Mouse (Mus musculus) heart, embryonic 14.5 days (tissue): ENCODE data around the gene Olfr145. TPM values are rescaled to one million over a fixed set of nuclear protein-coding genes. Genes with fewer than 3 reads are reported as not detected.

Source experiments
- ATAC-seq: fragments of 200-750 bp; cut with Nextera tagmentation; 2 replicates; pipeline ENCODE4 v1.8.0; 2017; ENCODE audit warnings: low read depth, moderate TSS enrichment; ENCODE audit not compliant: insufficient number of reproducible peaks, insufficient read depth, low FRiP score
- H3K27ac ChIP-seq, 2 experiments: fragments of 200-500 bp in 1 of 2; fragments of 300-500 bp in 1 of 2; sonication (generic) in 1 of 2; replicated peaks in 1 of 2; 2 replicates each; pipeline ENCODE4 v1.5.1; 2012 to 2014; ENCODE audit warnings: low read depth in 2 of 2, low read length in 2 of 2, control low read depth in 1 of 2, mild to moderate bottlenecking in 1 of 2, mixed read lengths in 1 of 2; ENCODE audit not compliant: control insufficient read depth in 1 of 2, insufficient read depth in 1 of 2
- H3K27me3 ChIP-seq: fragments of 300-500 bp; sonication (generic); 2 replicates; pipeline ENCODE4 v1.6.1; 2014; ENCODE audit warnings: mild to moderate bottlenecking, low read length, control low read depth; ENCODE audit not compliant: control insufficient read depth, insufficient read depth
- H3K36me3 ChIP-seq: fragments of 300-500 bp; sonication (generic); 2 replicates; pipeline ENCODE4 v1.6.1; 2014; ENCODE audit warnings: mild to moderate bottlenecking, control low read depth, low read length, mixed read lengths; ENCODE audit not compliant: control insufficient read depth, insufficient read depth
- H3K4me1 ChIP-seq, 2 experiments: fragments of 200-500 bp in 1 of 2; fragments of 300-500 bp in 1 of 2; sonication (generic) in 1 of 2; 2 replicates each; pipeline ENCODE4 v1.6.1; 2012 to 2014; ENCODE audit warnings: low read length in 2 of 2, control low read depth in 1 of 2, mixed read lengths in 1 of 2; ENCODE audit not compliant: control insufficient read depth in 2 of 2, insufficient read depth in 2 of 2
- H3K4me2 ChIP-seq: fragments of 300-500 bp; sonication (generic); 2 replicates; pipeline ENCODE4 v1.6.1; 2014; ENCODE audit warnings: mild to moderate bottlenecking, low read length
- H3K4me3 ChIP-seq, 2 experiments: fragments of 200-500 bp in 1 of 2; fragments of 300-500 bp in 1 of 2; sonication (generic) in 1 of 2; 2 replicates each; pipeline ENCODE4 v1.5.1; 2012 to 2014; ENCODE audit warnings: low read length in 2 of 2, mild to moderate bottlenecking in 2 of 2, control low read depth in 1 of 2, low read depth in 1 of 2, moderate library complexity in 1 of 2; ENCODE audit not compliant: control insufficient read depth in 1 of 2, insufficient read depth in 1 of 2
- H3K9ac ChIP-seq: fragments of 300-500 bp; sonication (generic); 2 replicates; pipeline ENCODE4 v1.6.1; 2014; ENCODE audit warnings: mild to moderate bottlenecking, low read length
- H3K9me3 ChIP-seq: fragments of 300-500 bp; sonication (generic); 2 replicates; pipeline ENCODE4 v1.6.1; 2016; ENCODE audit warnings: low read length, control low read depth; ENCODE audit not compliant: control insufficient read depth
- WGBS: fragments of 180-500 bp; shearing (Covaris S2); extraction: QIAGEN DNeasy Blood & Tissue Kit; methylation state at CpG from one replicate; pipeline ENCODE4 v1.1.7; 2014; 5-methylcytosine and 5-hydroxymethylcytosine counted together
- polyA plus RNA-seq: library from polyadenylated mRNA; unstranded; fragments of >200 nt; fragmentation: Nextera tagmentation; extraction: Ambion mirVana; gene quantifications from 2 replicates; pipeline ENCODE4 v1.2.1, GENCODE M21; 2014

Gene Olfr145
- polyA plus RNA-seq = not detected in 2 replicates

GRCm38 (mm10) chr9:37896661-37897060, at the start of gene Olfr145:
Gene Olfr145, plus strand, starts transcription at chr9:37896724.
- WGBS = 23% methylated on average over 2 of the region's 2 CpGs
- no peak for ATAC-seq
- H3K4me1 ChIP-seq = no peaks in the 10 kb centered on the region
- no peak within 1 kb of the TSS for H3K4me3 ChIP-seq
- no peak within 1 kb of the TSS for H3K27ac ChIP-seq
- no peaks in the 10 kb centered on the region for H3K9me3 ChIP-seq
- H3K4me2 ChIP-seq = no peak within 1 kb of the TSS
- H3K36me3 ChIP-seq = no peaks in the 10 kb centered on the region
- H3K9ac ChIP-seq = no peak within 1 kb of the TSS
- H3K27me3 ChIP-seq = no peaks in the 10 kb centered on the region

- ATAC-seq = no peak
- H3K27me3 ChIP-seq = no peaks in the 10 kb centered on the region
- H3K9ac ChIP-seq = no peak overlapping the region
- H3K4me3 ChIP-seq = no peak overlapping the region
- no peak overlapping the region for H3K27ac ChIP-seq
- H3K4me1 ChIP-seq = no peaks in the 10 kb centered on the region
- WGBS = 71% methylated on average over 2 of the region's 2 CpGs
- no peaks in the 10 kb centered on the region for H3K9me3 ChIP-seq
- no peaks in the 10 kb centered on the region for H3K36me3 ChIP-seq
- H3K4me2 ChIP-seq = no peak overlapping the region
These were observed 47.3 kb upstream of the Olfr145 start for GRCm38 (mm10) chr9:37849267-37849666.

- no peaks in the 10 kb centered on the region for H3K36me3 ChIP-seq
- H3K9me3 ChIP-seq = no peaks in the 10 kb centered on the region
- no peak within 1 kb of the TSS for H3K4me2 ChIP-seq
- WGBS = 70% methylated on average over 4 of the region's 4 CpGs
- H3K27me3 ChIP-seq = no peaks in the 10 kb centered on the region
- H3K4me3 ChIP-seq = no peak within 1 kb of the TSS
- H3K4me1 ChIP-seq = no peaks in the 10 kb centered on the region
- H3K9ac ChIP-seq = no peak within 1 kb of the TSS
- ATAC-seq = no peak
- no peak within 1 kb of the TSS for H3K27ac ChIP-seq
These were observed 42.6 kb upstream of the Olfr145 start, which contains the start of gene Olfr877 for GRCm38 (mm10) chr9:37853969-37854368. Gene Olfr877, plus strand, starts transcription at chr9:37854269.

- H3K4me1 ChIP-seq = no peaks in the 10 kb centered on the region
- H3K27ac ChIP-seq = no peak overlapping the region
- 19% methylated on average over 1 of the region's 1 CpGs for WGBS
- H3K4me2 ChIP-seq = no peak overlapping the region
- H3K27me3 ChIP-seq = no peaks in the 10 kb centered on the region
- no peaks in the 10 kb centered on the region for H3K9me3 ChIP-seq
- H3K9ac ChIP-seq = no peak overlapping the region
- no peaks in the 10 kb centered on the region for H3K36me3 ChIP-seq
- no peak for ATAC-seq
- no peak overlapping the region for H3K4me3 ChIP-seq
These were observed 33.2 kb upstream of the Olfr145 start for GRCm38 (mm10) chr9:37863325-37863724.

GRCm38 (mm10) chr9:37870246-37870645, 26.3 kb upstream of the Olfr145 start:
- no peak for ATAC-seq
- Histone ChIP-seq H3K27ac (no peak overlapping the region), H3K4me2 (no peak overlapping the region), H3K4me3 (no peak overlapping the region), H3K9me3 (no peaks in the 10 kb centered on the region), H3K27me3 (no peaks in the 10 kb centered on the region), H3K4me1 (peaks cover 0 to 4% of the 10 kb centered on the region in 2 experiments; a peak in 2 of 4 replicates), H3K9ac (no peak overlapping the region), H3K36me3 (no peaks in the 10 kb centered on the region)
- WGBS = 32% methylated on average over 1 of the region's 1 CpGs

- Histone ChIP-seq H3K27me3 (no peaks in the 10 kb centered on the region), H3K9me3 (no peaks in the 10 kb centered on the region), H3K4me2 (no peak overlapping the region), H3K36me3 (no peaks in the 10 kb centered on the region), H3K27ac (no peak overlapping the region), H3K9ac (no peak overlapping the region), H3K4me1 (peaks cover 0 to 4% of the 10 kb centered on the region in 2 experiments; a peak in 2 of 4 replicates), H3K4me3 (no peak overlapping the region)
- 76% methylated on average over 1 of the region's 1 CpGs for WGBS
- ATAC-seq = no peak
These were observed 25.4 kb upstream of the Olfr145 start for GRCm38 (mm10) chr9:37871097-37871496.

- no peak for ATAC-seq
These were observed 25.0 kb upstream of the Olfr145 start for GRCm38 (mm10) chr9:37871536-37871935.

GRCm38 (mm10) chr9:37890960-37891359, 5.6 kb upstream of the Olfr145 start:
- Histone ChIP-seq H3K27me3 (no peaks in the 10 kb centered on the region), H3K36me3 (no peaks in the 10 kb centered on the region), H3K9me3 (no peaks in the 10 kb centered on the region), H3K4me3 (no peak overlapping the region), H3K4me1 (no peaks in the 10 kb centered on the region), H3K27ac (no peak overlapping the region), H3K9ac (no peak overlapping the region), H3K4me2 (no peak overlapping the region)
- no peak for ATAC-seq
- WGBS = 41% methylated on average over 2 of the region's 2 CpGs

More at GRCm38 (mm10) chr9:37871536-37871935, 25.0 kb upstream of the Olfr145 start:
- Histone ChIP-seq H3K27ac (no peak overlapping the region), H3K27me3 (no peaks in the 10 kb centered on the region), H3K9ac (no peak overlapping the region), H3K9me3 (no peaks in the 10 kb centered on the region), H3K4me2 (no peak overlapping the region), H3K36me3 (no peaks in the 10 kb centered on the region), H3K4me3 (no peak overlapping the region), H3K4me1 (peaks cover 0 to 4% of the 10 kb centered on the region in 2 experiments; a peak in 2 of 4 replicates)
- WGBS = 66% methylated on average over 1 of the region's 1 CpGs
